Mouse (Mus musculus) CH12.LX (cell line): Measurements from ENCODE around the gene Cpa3. TPM values are rescaled to one million over a fixed set of nuclear protein-coding genes. Genes with fewer than 3 reads are reported as not detected.

Experiments
- DNase-seq: peaks from one replicate; pipeline ENCODE4 v3.0.0-alpha.2; 2013; ENCODE audit errors: extremely low read depth
- H3K27ac ChIP-seq: 2 replicates; pipeline ENCODE4 v1.5.1; 2012; ENCODE audit warnings: low read depth, mild to moderate bottlenecking, control low read depth, moderate library complexity; ENCODE audit not compliant: insufficient read depth
- H3K27me3 ChIP-seq: replicated peaks from 2 replicates; pipeline ENCODE3; 2012; ENCODE audit warnings: inconsistent platforms
- H3K36me3 ChIP-seq, 2 experiments: replicated peaks in 1 of 2; 2 replicates each; pipeline versions ENCODE3 to v1.6.1; 2012; ENCODE audit warnings: inconsistent platforms in 1 of 2, low read length in 1 of 2, mild to moderate bottlenecking in 1 of 2, mixed read lengths in 1 of 2, moderate library complexity in 1 of 2; ENCODE audit not compliant: control insufficient read depth in 1 of 2, insufficient read depth in 1 of 2
- H3K4me1 ChIP-seq, 2 experiments: 2 replicates each; pipeline ENCODE4 v1.6.1; 2012; ENCODE audit warnings: inconsistent platforms in 1 of 2, moderate library complexity in 1 of 2; ENCODE audit not compliant: insufficient read depth in 2 of 2, control insufficient read depth in 1 of 2
- H3K4me2 ChIP-seq: 2 replicates; pipeline ENCODE4 v1.6.1; 2012; ENCODE audit warnings: low read depth, mild to moderate bottlenecking, control low read depth; ENCODE audit not compliant: poor library complexity, insufficient read depth, severe bottlenecking
- H3K4me3 ChIP-seq, 3 experiments: fragments of 150-350 bp in 1 of 3; sonication (generic) in 1 of 3; replicated peaks in 1 of 3; 2 replicates each; pipeline versions ENCODE3 to v1.5.1; 2011 to 2012; ENCODE audit warnings: low read depth in 2 of 3, low read length in 2 of 3, mild to moderate bottlenecking in 2 of 3, moderate library complexity in 2 of 3, control low read depth in 1 of 3, improper control_type of control experiment in 1 of 3, inconsistent platforms in 1 of 3, mixed read lengths in 1 of 3; ENCODE audit not compliant: poor library complexity in 1 of 3
- H3K79me2 ChIP-seq: replicated peaks from 2 replicates; pipeline ENCODE4 v1.6.1; 2012; ENCODE audit warnings: mild to moderate bottlenecking, moderate library complexity; ENCODE audit not compliant: control insufficient read depth, poor library complexity, insufficient read depth, severe bottlenecking; ENCODE audit errors: extremely low read depth
- H3K9ac ChIP-seq: 2 replicates; pipeline ENCODE4 v1.6.1; 2012; ENCODE audit warnings: low read depth, mild to moderate bottlenecking, control low read depth, moderate library complexity; ENCODE audit not compliant: insufficient read depth
- H3K9me3 ChIP-seq: replicated peaks from 2 replicates; pipeline ENCODE3; 2012; ENCODE audit warnings: low read length, inconsistent platforms, mixed read lengths
- BHLHE40 ChIP-seq: IDR thresholded peaks from 2 replicates; pipeline ENCODE4 v1.6.1; 2011; ENCODE audit warnings: mild to moderate bottlenecking, low read depth, low read length, improper control_type of control experiment
- CHD1 ChIP-seq: IDR thresholded peaks from 2 replicates; pipeline ENCODE4 v1.6.1; 2012; ENCODE audit warnings: low read depth, low read length, improper control_type of control experiment, inconsistent platforms
- ELF1 ChIP-seq: IDR thresholded peaks from 2 replicates; pipeline ENCODE4 v1.6.1; 2014; ENCODE audit warnings: low read depth, mild to moderate bottlenecking, inconsistent platforms, low read length, improper control_type of control experiment
- EP300 ChIP-seq: IDR thresholded peaks from 2 replicates; pipeline ENCODE4 v1.6.1; 2011; ENCODE audit warnings: low read length, improper control_type of control experiment
- IRF4 ChIP-seq: IDR thresholded peaks from 2 replicates; pipeline ENCODE4 v1.6.1; 2014; ENCODE audit warnings: low read depth, mild to moderate bottlenecking, inconsistent platforms, low read length, improper control_type of control experiment
- JUN ChIP-seq: IDR thresholded peaks from 2 replicates; pipeline ENCODE4 v1.6.1; 2011; ENCODE audit warnings: low read depth, mild to moderate bottlenecking, low read length, improper control_type of control experiment, moderate library complexity; ENCODE audit not compliant: insufficient read depth
- JUND ChIP-seq: conservative IDR thresholded peaks from 2 replicates; pipeline ENCODE4 v1.6.1; 2011; ENCODE audit warnings: low read depth, low read length, improper control_type of control experiment
- KAT2A ChIP-seq: IDR thresholded peaks from 2 replicates; pipeline ENCODE4 v1.6.1; 2012; ENCODE audit warnings: low read length, improper control_type of control experiment, inconsistent platforms; ENCODE audit not compliant: insufficient replicate concordance
- MAFK ChIP-seq: IDR thresholded peaks from 2 replicates; pipeline ENCODE4 v1.6.1; 2011; ENCODE audit warnings: low read length, improper control_type of control experiment; ENCODE audit not compliant: insufficient replicate concordance
- MAZ ChIP-seq: IDR thresholded peaks from 2 replicates; pipeline ENCODE4 v1.6.1; 2012; ENCODE audit warnings: low read depth, mild to moderate bottlenecking, inconsistent platforms, low read length, improper control_type of control experiment, moderate library complexity
- MEF2A ChIP-seq: IDR thresholded peaks from 2 replicates; pipeline ENCODE4 v1.6.1; 2014; ENCODE audit warnings: low read depth, mild to moderate bottlenecking, inconsistent platforms, low read length, improper control_type of control experiment, borderline replicate concordance
- MYC ChIP-seq: IDR thresholded peaks from 2 replicates; pipeline ENCODE4 v1.6.1; 2011; ENCODE audit warnings: low read depth, mild to moderate bottlenecking, improper control_type of control experiment, low read length
- NELFE ChIP-seq: IDR thresholded peaks from 2 replicates; pipeline ENCODE4 v1.6.1; 2011; ENCODE audit warnings: low read depth, low read length, improper control_type of control experiment
- PAX5 ChIP-seq: IDR thresholded peaks from 2 replicates; pipeline ENCODE4 v1.6.1; 2012; ENCODE audit warnings: low read length, inconsistent platforms, mixed read lengths
- SIN3A ChIP-seq: IDR thresholded peaks from 2 replicates; pipeline ENCODE4 v1.6.1; 2012; ENCODE audit warnings: low read length, improper control_type of control experiment, inconsistent platforms
- SMC3 ChIP-seq: IDR thresholded peaks from 2 replicates; pipeline ENCODE4 v1.6.1; 2011; ENCODE audit warnings: low read depth, low read length, improper control_type of control experiment
- TBP ChIP-seq: conservative IDR thresholded peaks from 2 replicates; pipeline ENCODE4 v1.6.1; 2011; ENCODE audit warnings: low read depth, low read length, improper control_type of control experiment
- TCF12 ChIP-seq: IDR thresholded peaks from 2 replicates; pipeline ENCODE4 v1.6.1; 2014; ENCODE audit warnings: low read depth, mild to moderate bottlenecking, inconsistent platforms, low read length, improper control_type of control experiment
- USF1 ChIP-seq: IDR thresholded peaks from 2 replicates; pipeline ENCODE4 v1.6.1; 2014; ENCODE audit warnings: low read depth, mild to moderate bottlenecking, inconsistent platforms, low read length, improper control_type of control experiment
- USF2 ChIP-seq: conservative IDR thresholded peaks from 2 replicates; pipeline ENCODE4 v1.6.1; 2011; ENCODE audit warnings: low read depth, low read length, improper control_type of control experiment
- ZMIZ1 ChIP-seq: IDR thresholded peaks from 2 replicates; pipeline ENCODE4 v1.6.1; 2012; ENCODE audit warnings: low read depth, mild to moderate bottlenecking, inconsistent platforms, low read length, improper control_type of control experiment
- ZNF384 ChIP-seq: IDR thresholded peaks from 2 replicates; pipeline ENCODE4 v1.6.1; 2012; ENCODE audit warnings: low read depth, low read length, improper control_type of control experiment, inconsistent platforms
- dilution Hi-C: fragments of 300-500 bp; cut with MboI; formaldehyde crosslinking; loops from 2 replicates; pipeline ENCODE4 v1.14.3; 2020; ENCODE audit warnings: low sequenced_read_pairs; ENCODE audit not compliant: extremely low pct_unique_long_range_greater_than_20kb, extremely low pct_ligation_motif_present
- in situ Hi-C: fragments of 300-500 bp; cut with MboI; formaldehyde crosslinking; loops from 3 replicates; pipeline ENCODE4 v1.14.3; 2019; ENCODE audit warnings: low sequenced_read_pairs, low pct_ligation_motif_present, low pct_unique_long_range_greater_than_20kb, mixed read lengths
- polyA plus RNA-seq: library from polyadenylated mRNA; unstranded; fragments of >175 nt; gene quantifications from 2 replicates; pipeline ENCODE4 v1.2.1, GENCODE M21; 2012; ENCODE audit warnings: low read depth; ENCODE audit not compliant: insufficient read length
- total RNA-seq, 2 experiments: library from RNA; depleted of rRNA; stranded (reverse); fragments of 300-350 nt in 1 of 2; fragments of >200 nt in 1 of 2; gene quantifications; 2 replicates each; pipeline ENCODE4 v1.2.3; 2012 to 2014

Cpa3 gene
- total and polyA plus RNA-seq, 3 experiments = not detected

- Histone ChIP-seq H3K4me1 (no peaks in the 10 kb centered on the region), H3K27me3 (no peaks in the 10 kb centered on the region), H3K79me2 (no peaks in the 10 kb centered on the region), H3K4me3 (no peak overlapping the region), H3K9me3 (no peaks in the 10 kb centered on the region), H3K9ac (no peak overlapping the region), H3K27ac (no peak overlapping the region), H3K36me3 (no peaks in the 10 kb centered on the region), H3K4me2 (no peak overlapping the region)
- in situ Hi-C loops = no loop called here
- DNase-seq = no peak
- dilution Hi-C loops = no loop called here
- TF ChIP-seq TBP = no peak
- TF ChIP-seq JUN = no peak
Measured at GRCm38 (mm10) chr3:20236965-20237364, 5.0 kb downstream of the Cpa3 start.

- Histone ChIP-seq H3K36me3 (no peaks in the 10 kb centered on the region), H3K79me2 (no peaks in the 10 kb centered on the region), H3K4me2 (no peak overlapping the region), H3K27me3 (no peaks in the 10 kb centered on the region), H3K9ac (no peak overlapping the region), H3K4me3 (no peak overlapping the region), H3K4me1 (0 out of 4 replicates have a peak, but pooled peaks cover 0 to under 1% of the 10 kb centered on the region in 2 experiments), H3K9me3 (no peaks in the 10 kb centered on the region), H3K27ac (no peak overlapping the region)
- dilution Hi-C loops = no loop called here
- no peak for DNase-seq
- TF ChIP-seq BHLHE40 (no peak), EP300 (no peak), ZMIZ1 (no peak), MEF2A (no peak), MAZ (no peak), CHD1 (no peak), KAT2A (no peak), NELFE (no peak), SMC3 (no peak), SIN3A (no peak), USF1 (no peak), TCF12 (no peak), ELF1 (no peak), JUND (no peak), USF2 (no peak), MYC (no peak), ZNF384 (no peak), IRF4 (no peak), MAFK (no peak), PAX5 (no peak)
- in situ Hi-C loops = no loop called here
Measured at GRCm38 (mm10) chr3:20229027-20229426, 13.0 kb downstream of the Cpa3 start.
